Mouse (Mus musculus) forebrain, embryonic 11.5 days (tissue): ENCODE results near the gene Phldb1. TPM values are rescaled to one million over a fixed set of nuclear protein-coding genes. Genes with fewer than 3 reads are reported as not detected.

ENCODE experiments used
- ATAC-seq: fragments of 200-750 bp; cut with Nextera tagmentation; replicated peaks from 2 replicates; pipeline ENCODE4 v1.8.0; 2017; ENCODE audit warnings: moderate TSS enrichment; ENCODE audit not compliant: low FRiP score
- DNase-seq: peaks from one replicate; pipeline ENCODE4 v3.0.0-alpha.2; 2017; ENCODE audit warnings: low spot score
- H3K27ac ChIP-seq: fragments of 300-500 bp; sonication (generic); 2 replicates; pipeline ENCODE4 v1.5.1; 2014; ENCODE audit warnings: low read depth, low read length
- H3K27me3 ChIP-seq: fragments of 300-500 bp; sonication (generic); 2 replicates; pipeline ENCODE4 v1.6.1; 2014; ENCODE audit warnings: mild to moderate bottlenecking, low read length, mixed read lengths; ENCODE audit not compliant: control insufficient read depth, insufficient read depth
- H3K36me3 ChIP-seq: fragments of 300-500 bp; sonication (generic); 2 replicates; pipeline ENCODE4 v1.6.1; 2014; ENCODE audit warnings: mild to moderate bottlenecking, low read length, moderate library complexity, mixed read lengths; ENCODE audit not compliant: control insufficient read depth, insufficient read depth
- H3K4me1 ChIP-seq: fragments of 300-500 bp; sonication (generic); replicated peaks from 2 replicates; pipeline ENCODE4 v1.6.1; 2014; ENCODE audit warnings: low read length, mixed read lengths; ENCODE audit not compliant: control insufficient read depth, insufficient read depth
- H3K4me2 ChIP-seq: fragments of 300-500 bp; sonication (generic); 2 replicates; pipeline ENCODE4 v1.6.1; 2014; ENCODE audit warnings: low read depth, mild to moderate bottlenecking, low read length, moderate library complexity, mixed read lengths; ENCODE audit not compliant: severe bottlenecking
- H3K4me3 ChIP-seq: fragments of 300-500 bp; sonication (generic); 2 replicates; pipeline ENCODE4 v1.5.1; 2014; ENCODE audit warnings: low read depth, low read length
- H3K9ac ChIP-seq: fragments of 300-500 bp; sonication (generic); 2 replicates; pipeline ENCODE4 v1.6.1; 2014; ENCODE audit warnings: low read length
- H3K9me3 ChIP-seq: fragments of 300-500 bp; sonication (generic); 2 replicates; pipeline ENCODE4 v1.6.1; 2016; ENCODE audit warnings: low read length, mixed read lengths; ENCODE audit not compliant: control insufficient read depth
- WGBS: fragments of 180-500 bp; shearing (Covaris S2); extraction: QIAGEN DNeasy Blood & Tissue Kit; methylation state at CpG from one replicate; pipeline ENCODE4 v1.1.7; 2014; 5-methylcytosine and 5-hydroxymethylcytosine counted together
- polyA plus RNA-seq: library from polyadenylated mRNA; unstranded; fragments of >200 nt; fragmentation: Nextera tagmentation; extraction: Ambion mirVana; gene quantifications from 2 replicates; pipeline ENCODE4 v1.2.1, GENCODE M21; 2014

The Phldb1 gene
- polyA plus RNA-seq, 1 experiment from 2014 or later = 46.0 TPM

GRCm38 (mm10) chr9:44672291-44672865 lies 62.6 kb downstream of the Phldb1 start:
- Histone ChIP-seq H3K4me2 (no peak overlapping the region), H3K27me3 (no peaks in the 10 kb centered on the region), H3K9ac (no peak overlapping the region), H3K36me3 (no peaks in the 10 kb centered on the region), H3K4me1 (no peaks in the 10 kb centered on the region), H3K4me3 (no peak overlapping the region), H3K27ac (no peak overlapping the region), H3K9me3 (no peaks in the 10 kb centered on the region)
- WGBS = 61% methylated on average over 2 of the region's 2 CpGs
- DNase-seq = peak; percentile 10
- ATAC-seq = no peak

- Histone ChIP-seq H3K4me3 (no peak overlapping the region), H3K36me3 (no peaks in the 10 kb centered on the region), H3K4me2 (no peak overlapping the region), H3K4me1 (no peaks in the 10 kb centered on the region), H3K27me3 (no peaks in the 10 kb centered on the region), H3K27ac (no peak overlapping the region), H3K9me3 (no peaks in the 10 kb centered on the region), H3K9ac (no peak overlapping the region)
- no peak for ATAC-seq
- WGBS = 94% methylated on average over 5 of the region's 5 CpGs
- no peak for DNase-seq
These were observed 63.6 kb downstream of the Phldb1 start for GRCm38 (mm10) chr9:44671416-44671815.

- no peak overlapping the region for H3K4me3 ChIP-seq
- H3K36me3 ChIP-seq = no peaks in the 10 kb centered on the region
- ATAC-seq = no peak
These were observed 71.3 kb downstream of the Phldb1 start for GRCm38 (mm10) chr9:44663706-44664105.

GRCm38 (mm10) chr9:44655098-44656066 lies 79.6 kb downstream of the Phldb1 start:
- H3K4me3 ChIP-seq = peak overlapping the region; percentile 10; the same call in 1 of the 2 replicates
- DNase-seq = peak; percentile 68
- no peaks in the 10 kb centered on the region for H3K27me3 ChIP-seq
- WGBS = 28% methylated on average over 26 of the region's 26 CpGs
- no peak overlapping the region for H3K9ac ChIP-seq
- peaks cover 3% of the 10 kb centered on the region; the same call in 1 of the 2 replicates for H3K4me1 ChIP-seq
- H3K9me3 ChIP-seq = no peaks in the 10 kb centered on the region
- no peak overlapping the region for H3K27ac ChIP-seq
- peak overlapping the region; percentile 15; the same call in 1 of the 2 replicates for H3K4me2 ChIP-seq
- ATAC-seq = peak; percentile 56; the same call in 1 of the 2 replicates
- H3K36me3 ChIP-seq = no peaks in the 10 kb centered on the region

More at GRCm38 (mm10) chr9:44663706-44664105, 71.3 kb downstream of the Phldb1 start:
- DNase-seq = no peak
- H3K27me3 ChIP-seq = no peaks in the 10 kb centered on the region
- no peaks in the 10 kb centered on the region for H3K4me1 ChIP-seq
- H3K4me2 ChIP-seq = no peak overlapping the region
- no peak overlapping the region for H3K9ac ChIP-seq
- no peak overlapping the region for H3K27ac ChIP-seq
- no peaks in the 10 kb centered on the region for H3K9me3 ChIP-seq
- WGBS = 91% methylated on average over 6 of the region's 6 CpGs

GRCm38 (mm10) chr9:44653896-44654295 lies 81.1 kb downstream of the Phldb1 start:
- Histone ChIP-seq H3K4me2 (no peak overlapping the region), H3K4me3 (no peak overlapping the region)
- WGBS = 73% methylated on average over 4 of the region's 4 CpGs

GRCm38 (mm10) chr9:44652027-44652426 lies 83.0 kb downstream of the Phldb1 start:
- Histone ChIP-seq H3K4me2 (no peak overlapping the region), H3K36me3 (no peaks in the 10 kb centered on the region), H3K4me3 (no peak overlapping the region), H3K27ac (no peak overlapping the region), H3K4me1 (peaks cover 3% of the 10 kb centered on the region; the same call in 1 of the 2 replicates), H3K9ac (no peak overlapping the region), H3K27me3 (no peaks in the 10 kb centered on the region), H3K9me3 (no peaks in the 10 kb centered on the region)
- WGBS = 17% methylated on average over 8 of the region's 8 CpGs
- ATAC-seq (0 out of 2 replicates have a peak, but pooled peaks have one; percentile 63), DNase-seq (peak; percentile 78)

More at GRCm38 (mm10) chr9:44653896-44654295, 81.1 kb downstream of the Phldb1 start:
- Histone ChIP-seq H3K9me3 (no peaks in the 10 kb centered on the region), H3K27me3 (no peaks in the 10 kb centered on the region), H3K4me1 (peaks cover 3% of the 10 kb centered on the region; the same call in 1 of the 2 replicates), H3K36me3 (no peaks in the 10 kb centered on the region), H3K27ac (no peak overlapping the region), H3K9ac (no peak overlapping the region)
- ATAC-seq = no peak
- no peak for DNase-seq

GRCm38 (mm10) chr9:44648881-44649281 lies 86.1 kb downstream of the Phldb1 start:
- Histone ChIP-seq H3K36me3 (no peaks in the 10 kb centered on the region), H3K4me3 (no peak overlapping the region), H3K9ac (no peak overlapping the region), H3K27ac (no peak overlapping the region), H3K9me3 (no peaks in the 10 kb centered on the region), H3K4me2 (no peak overlapping the region), H3K4me1 (no peaks in the 10 kb centered on the region), H3K27me3 (no peaks in the 10 kb centered on the region)
- DNase-seq (no peak), ATAC-seq (no peak)
- WGBS = 82% methylated on average over 7 of the region's 7 CpGs

GRCm38 (mm10) chr9:44647656-44648055 lies 87.3 kb downstream of the Phldb1 start:
- H3K27ac ChIP-seq = no peak overlapping the region
- ATAC-seq (no peak), DNase-seq (no peak)
- H3K9me3 ChIP-seq = no peaks in the 10 kb centered on the region
- H3K4me1 ChIP-seq = no peaks in the 10 kb centered on the region
- no peak overlapping the region for H3K9ac ChIP-seq
- no peak overlapping the region for H3K4me2 ChIP-seq
- WGBS = 83% methylated on average over 4 of the region's 4 CpGs
- no peaks in the 10 kb centered on the region for H3K27me3 ChIP-seq
- H3K36me3 ChIP-seq = no peaks in the 10 kb centered on the region
- H3K4me3 ChIP-seq = no peak overlapping the region
